Comparison of ENCODE assay signal across 27 mouse cellular contexts in genomic region chr4:98215218-98215617, GRCm38 (mm10).
DNase-seq lines count a peak whose midpoint lies in the region; ATAC-seq and TF ChIP-seq lines count a peak whose summit lies in the region.
"Had no signal": no experiment of that assay in that cellular context is flagged by ENCODE, and none has a peak within 500 bp of the region (broad histone marks: within the 10 kb centered on the region; RNA-seq: fewer than 3 reads in every experiment).

No protein-coding gene starts in this region.

- H3K27ac ChIP-seq in stomach, postnatal 0 days (replicated peaks): no peak overlapping the region
- H3K27ac ChIP-seq: embryonic facial prominence, embryonic 13.5 days; heart, embryonic 15.5 days; kidney, embryonic 15.5 days; liver, embryonic 15.5 days; lung, embryonic 15.5 days; midbrain, embryonic 12.5 days; neural tube, embryonic 12.5 days had no signal

- peak; percentile 47 to 60 for DNase-seq in cerebellum, postnatal 10 days
- no peak for DNase-seq in cerebellum, adult 18-20 months
- peak; percentile 53 for DNase-seq in left cerebral cortex, postnatal 4 days
- no peak for DNase-seq in left cerebral cortex, adult 9 months (ENCODE audit: low spot score in 2 of 2)
- DNase-seq in stomach, postnatal 0 days (ENCODE audit: low spot score): peak; percentile 18
- DNase-seq in thymus, postnatal 25 days: no peak
- no peak for DNase-seq in layer of hippocampus, adult 9-10 months (ENCODE audit: low spot score)
- DNase-seq: adrenal gland, postnatal 14 days; kidney, adult 18-20 months; kidney, postnatal 36 days; layer of hippocampus, postnatal 36 days; right cerebral cortex, adult 18-20 months; thymus, adult 18-20 months; thymus, postnatal 36 days had no signal

- 64% methylated on average over 5 of the region's 5 CpGs for WGBS in stomach, postnatal 0 days

- H3K9ac ChIP-seq in stomach, postnatal 0 days (ENCODE audit: low read length): no peak overlapping the region
- H3K9ac ChIP-seq: embryonic facial prominence, embryonic 13.5 days; heart, embryonic 15.5 days; kidney, embryonic 15.5 days; liver, embryonic 15.5 days; lung, embryonic 15.5 days; midbrain, embryonic 12.5 days; neural tube, embryonic 12.5 days had no signal

- peak; percentile 72 for ATAC-seq in megakaryocyte progenitor cell, adult 5-6 weeks (replicated peaks; ENCODE audit: poor library complexity)
- ATAC-seq in stomach, postnatal 0 days (ENCODE audit: low FRiP score, low TSS enrichment): no peak
- ATAC-seq: forebrain, embryonic 16.5 days; hindbrain, embryonic 16.5 days had no signal

- no peaks in the 10 kb centered on the region for H3K36me3 ChIP-seq in stomach, postnatal 0 days (ENCODE audit: control insufficient read depth, insufficient read depth, low read length)
- H3K36me3 ChIP-seq: embryonic facial prominence, embryonic 13.5 days; G1E; heart, embryonic 15.5 days; kidney, embryonic 15.5 days; liver, embryonic 15.5 days; lung, embryonic 15.5 days; midbrain, embryonic 12.5 days; neural tube, embryonic 12.5 days had no signal

- H3K4me2 ChIP-seq in stomach, postnatal 0 days (replicated peaks; ENCODE audit: low read depth): no peak overlapping the region
- H3K4me2 ChIP-seq: embryonic facial prominence, embryonic 13.5 days; heart, embryonic 15.5 days; kidney, embryonic 15.5 days; liver, embryonic 15.5 days; lung, embryonic 15.5 days; midbrain, embryonic 12.5 days; neural tube, embryonic 12.5 days had no signal

- no peak for TF ChIP-seq CTCF in stomach, postnatal 0 days (IDR thresholded peaks at IDR 0.05; ENCODE audit: low read depth)

- no peak for TF ChIP-seq EP300 in stomach, postnatal 0 days (optimal IDR thresholded peaks at IDR 0.05)

- H3K9me3 ChIP-seq in stomach, postnatal 0 days (ENCODE audit: control insufficient read depth, low read length): no peaks in the 10 kb centered on the region
- H3K9me3 ChIP-seq: embryonic facial prominence, embryonic 13.5 days; heart, embryonic 15.5 days; kidney, embryonic 15.5 days; liver, embryonic 15.5 days; lung, embryonic 15.5 days; midbrain, embryonic 12.5 days; neural tube, embryonic 12.5 days had no signal

- intact Hi-C loops in left cerebral cortex, postnatal 4 days (cut with DNase I): no loop called here

- no peak overlapping the region for H3K4me3 ChIP-seq in stomach, postnatal 0 days (ENCODE audit: low read depth, low read length)
- H3K4me3 ChIP-seq: embryonic facial prominence, embryonic 13.5 days; erythroblast, embryonic 14.5 days; heart, embryonic 15.5 days; kidney, embryonic 15.5 days; liver, embryonic 15.5 days; lung, embryonic 15.5 days; midbrain, embryonic 12.5 days; myocyte; neural tube, embryonic 12.5 days had no signal

- H3K4me1 ChIP-seq in stomach, postnatal 0 days (replicated peaks; ENCODE audit: control insufficient read depth, insufficient read depth): no peaks in the 10 kb centered on the region
- H3K4me1 ChIP-seq: embryonic facial prominence, embryonic 13.5 days; heart, embryonic 15.5 days; kidney, embryonic 15.5 days; liver, embryonic 15.5 days; lung, embryonic 15.5 days; midbrain, embryonic 12.5 days; neural tube, embryonic 12.5 days had no signal

- H3K27me3 ChIP-seq in stomach, postnatal 0 days (ENCODE audit: control insufficient read depth, insufficient read depth, low read length): no peaks in the 10 kb centered on the region
- H3K27me3 ChIP-seq: embryonic facial prominence, embryonic 13.5 days; heart, embryonic 15.5 days; kidney, embryonic 15.5 days; liver, embryonic 15.5 days; lung, embryonic 15.5 days; midbrain, embryonic 12.5 days; neural tube, embryonic 12.5 days had no signal

Comparison
In these comparisons a context has a peak if more than half of its experiments do, and no peak if none do; other contexts are left out.
1. DNase-seq: peak in cerebellum, postnatal 10 days (2 of 2), left cerebral cortex, postnatal 4 days (single experiment) and stomach, postnatal 0 days (single experiment); none in cerebellum, adult 18-20 months (0 of 2), left cerebral cortex, adult 9 months (0 of 2), thymus, postnatal 25 days (single experiment) and layer of hippocampus, adult 9-10 months (single experiment).